Mouse (Mus musculus): Measurements from ENCODE around the gene Rfwd3.
A peak's percentile ranks its signal among the peaks of the same experiment; 100 is the strongest.
"Not testable (repeated sequence)": the region's sequence is repeated elsewhere in the genome, so short reads cannot be mapped to it uniquely, and the experiment has no call there.

The Rfwd3 gene

GRCm38 (mm10) chr8:111299821-111300568 is at the start of gene Rfwd3:
TSS of gene Rfwd3 (minus strand) at chr8:111300222.
- peak; percentile 96 for DNase-seq

- DNase-seq = peak; percentile 90 to 95
These were observed 43.2 kb upstream of the Rfwd3 start for GRCm38 (mm10) chr8:111343225-111343624.

- no peak for DNase-seq
These were observed 40.2 kb upstream of the Rfwd3 start for GRCm38 (mm10) chr8:111340186-111340585.

GRCm38 (mm10) chr8:111338370-111339208 is 38.6 kb upstream of the Rfwd3 start:
- DNase-seq = no peak

- peak; percentile 43 to 45 for DNase-seq
These were observed 37.9 kb upstream of the Rfwd3 start, which contains the start of gene Mlkl for GRCm38 (mm10) chr8:111337890-111338347. TSS of gene Mlkl (minus strand) at chr8:111338177.

GRCm38 (mm10) chr8:111337311-111337889 is 37.4 kb upstream of the Rfwd3 start:
- DNase-seq = no peak

- no peak for DNase-seq
These were observed 36.7 kb upstream of the Rfwd3 start for GRCm38 (mm10) chr8:111336692-111337091.

GRCm38 (mm10) chr8:111325222-111325790 is 25.3 kb upstream of the Rfwd3 start:
- DNase-seq = no peak

- no peak for DNase-seq
These were observed 14.7 kb upstream of the Rfwd3 start for GRCm38 (mm10) chr8:111314729-111315128.

- DNase-seq = not testable (repeated sequence)
These were observed 13.9 kb upstream of the Rfwd3 start for GRCm38 (mm10) chr8:111313961-111314360.

- no peak for DNase-seq
These were observed 12.7 kb upstream of the Rfwd3 start for GRCm38 (mm10) chr8:111312758-111313162.

- DNase-seq = not testable (repeated sequence)
These were observed 10.0 kb upstream of the Rfwd3 start for GRCm38 (mm10) chr8:111310006-111310405.

GRCm38 (mm10) chr8:111305031-111305730 is 5.2 kb upstream of the Rfwd3 start:
- DNase-seq = peak in 1 of 2 experiments; percentile 10

GRCm38 (mm10) chr8:111304359-111304758 is 4.3 kb upstream of the Rfwd3 start:
- DNase-seq = no peak

GRCm38 (mm10) chr8:111303076-111303803 is 3.2 kb upstream of the Rfwd3 start:
- DNase-seq = not testable (repeated sequence)

GRCm38 (mm10) chr8:111300597-111301546 is 850 bp upstream of the Rfwd3 start:
- peak; percentile 22 to 30 for DNase-seq

GRCm38 (mm10) chr8:111299363-111299820 is 630 bp downstream of the Rfwd3 start:
- peak; percentile 61 to 66 for DNase-seq

GRCm38 (mm10) chr8:111298011-111298410 is 2.0 kb downstream of the Rfwd3 start:
- DNase-seq = peak; percentile 32 to 61

GRCm38 (mm10) chr8:111291733-111292132 is 8.3 kb downstream of the Rfwd3 start:
- no peak for DNase-seq

GRCm38 (mm10) chr8:111290586-111290985 is 9.4 kb downstream of the Rfwd3 start:
- no peak for DNase-seq
